Mouse (Mus musculus) left cerebral cortex, postnatal 10 days (tissue): ENCODE results near the gene Gab2. TPM values are rescaled to one million over a fixed set of nuclear protein-coding genes. Genes with fewer than 3 reads are reported as not detected.

Experiments used
- DNase-seq, 2 experiments: peaks; one replicate each; pipeline ENCODE4 v3.0.0; 2021 to 2022; ENCODE audit warnings: low spot score in 2 of 2, mixed read lengths in 1 of 2; ENCODE audit errors: extremely low spot score in 1 of 2
- intact Hi-C: fragments of 180-260 bp; cut with DNase I; formaldehyde crosslinking; loops from one replicate; pipeline ENCODE4 v1.15.1; 2025
- total RNA-seq, 2 experiments: library from RNA; stranded (reverse); gene quantifications; 2 replicates each; pipeline ENCODE4 v1.2.3; 2021

Gab2 gene
- total RNA-seq, 2 experiments from 2014 or later = 21.0 to 23.7 TPM

GRCm38 (mm10) chr7:97305206-97305605 is 223.8 kb downstream of the Gab2 start:
- intact Hi-C loops = no loop called here
- no peak for DNase-seq

DNA sequence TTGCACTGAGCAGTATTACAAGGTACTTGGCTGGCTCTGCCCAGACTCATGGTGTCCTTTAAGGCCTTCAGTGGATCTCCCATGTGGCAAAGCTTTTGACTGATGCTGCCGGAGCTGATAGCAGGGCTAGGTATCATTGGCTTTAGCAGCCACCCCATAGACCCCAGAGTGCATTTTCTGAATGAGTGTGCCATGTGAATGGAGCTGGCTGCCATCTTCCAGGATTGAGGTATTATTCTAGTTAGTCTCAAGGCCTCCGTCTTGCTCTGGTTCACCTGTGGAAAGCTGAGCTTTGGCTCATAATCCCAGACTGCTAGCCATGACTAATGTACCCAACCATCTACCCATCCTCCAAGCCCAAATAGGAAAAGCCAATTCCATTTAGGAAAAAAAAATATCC is 225.4 kb downstream of the Gab2 start:
- DNase-seq = no peak

DNA sequence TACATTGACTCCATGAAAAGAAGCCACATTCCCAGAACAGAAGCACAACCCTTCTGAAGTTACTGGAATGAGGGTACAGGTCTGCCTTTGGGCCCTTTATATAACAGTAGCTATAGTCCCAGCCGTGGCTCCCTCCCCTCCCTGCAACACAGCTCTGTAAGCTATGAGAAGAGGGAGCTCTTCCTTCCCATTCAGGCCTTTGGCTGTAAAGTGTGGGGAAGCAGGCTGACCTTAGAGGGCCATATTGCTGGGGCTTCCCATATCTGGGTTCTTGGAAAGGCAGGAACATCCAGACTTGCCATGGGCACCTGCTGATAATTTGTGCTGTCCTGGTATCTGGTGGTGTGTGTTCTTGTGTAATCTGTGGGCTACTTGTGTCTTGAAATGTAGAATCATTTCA is 226.2 kb downstream of the Gab2 start:
- intact Hi-C loops = no loop called here
- DNase-seq = no peak

More for the DNA sequence above, 225.4 kb downstream of the Gab2 start:
- intact Hi-C loops = no loop called here

GRCm38 (mm10) chr7:97309461-97310340 is 228.3 kb downstream of the Gab2 start:
- intact Hi-C loops = no loop called here
- no peak for DNase-seq

DNA sequence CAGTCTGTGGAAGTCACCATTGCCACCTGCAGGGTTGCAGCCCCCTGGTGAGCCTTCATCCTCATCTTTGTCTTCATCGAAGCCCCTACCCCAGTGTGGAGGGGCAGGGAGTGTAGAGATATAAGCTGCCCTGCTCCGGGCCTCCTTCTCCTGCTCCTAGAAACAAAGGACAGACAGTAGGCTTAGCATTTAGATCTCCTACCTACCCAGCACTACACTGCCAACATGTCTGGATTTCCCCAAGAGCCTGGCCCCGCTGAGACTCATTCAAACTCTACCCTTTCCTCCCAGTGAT is 228.9 kb downstream of the Gab2 start:
- DNase-seq = no peak
- intact Hi-C loops = no loop called here

DNA sequence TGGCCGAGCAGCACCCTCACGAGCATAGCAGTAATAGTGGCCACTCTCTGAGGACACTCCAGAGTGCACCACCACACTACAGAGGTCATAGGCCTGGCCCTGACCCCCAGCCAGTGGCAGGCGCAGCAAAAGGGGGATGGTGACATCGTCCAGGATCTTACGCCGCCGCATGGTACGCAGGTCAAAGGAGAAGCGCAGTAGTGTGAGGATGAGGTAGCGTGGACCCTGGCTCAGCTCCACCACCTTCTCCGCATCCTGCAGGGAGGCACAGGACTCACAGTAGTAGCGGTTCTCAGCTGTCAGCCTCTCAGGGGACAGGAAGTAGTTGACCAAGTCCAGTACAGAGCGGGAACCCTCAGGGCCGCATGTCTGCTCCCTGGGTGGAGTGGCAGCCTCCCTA is 230.2 kb downstream of the Gab2 start:
- intact Hi-C loops = no loop called here
- DNase-seq = no peak

DNA sequence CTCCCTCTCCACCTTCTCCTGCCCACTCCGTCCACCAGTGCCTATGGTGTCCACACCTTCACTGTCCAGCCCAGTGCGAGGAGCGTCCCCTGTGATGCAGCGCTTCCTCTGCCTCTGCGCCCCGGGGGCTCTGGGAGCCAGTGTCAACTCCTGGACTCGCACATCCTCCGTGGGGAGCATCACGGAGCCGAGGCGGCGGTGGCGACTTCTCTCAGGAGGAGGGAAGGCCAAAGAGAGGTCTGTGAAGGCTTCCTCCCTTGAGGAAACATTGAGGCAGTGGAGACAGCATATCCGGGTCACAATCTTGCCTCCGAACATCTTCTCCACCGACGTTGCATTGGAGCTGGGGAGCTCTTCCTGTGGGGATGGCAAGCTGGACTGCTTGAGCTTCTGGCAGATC is 230.8 kb downstream of the Gab2 start:
- no peak for DNase-seq
- intact Hi-C loops = no loop called here

- DNase-seq = peak in 1 of 2 experiments; percentile 14
- intact Hi-C loops = no loop called here
These were observed 231.5 kb downstream of the Gab2 start for GRCm38 (mm10) chr7:97312856-97313255.

DNA sequence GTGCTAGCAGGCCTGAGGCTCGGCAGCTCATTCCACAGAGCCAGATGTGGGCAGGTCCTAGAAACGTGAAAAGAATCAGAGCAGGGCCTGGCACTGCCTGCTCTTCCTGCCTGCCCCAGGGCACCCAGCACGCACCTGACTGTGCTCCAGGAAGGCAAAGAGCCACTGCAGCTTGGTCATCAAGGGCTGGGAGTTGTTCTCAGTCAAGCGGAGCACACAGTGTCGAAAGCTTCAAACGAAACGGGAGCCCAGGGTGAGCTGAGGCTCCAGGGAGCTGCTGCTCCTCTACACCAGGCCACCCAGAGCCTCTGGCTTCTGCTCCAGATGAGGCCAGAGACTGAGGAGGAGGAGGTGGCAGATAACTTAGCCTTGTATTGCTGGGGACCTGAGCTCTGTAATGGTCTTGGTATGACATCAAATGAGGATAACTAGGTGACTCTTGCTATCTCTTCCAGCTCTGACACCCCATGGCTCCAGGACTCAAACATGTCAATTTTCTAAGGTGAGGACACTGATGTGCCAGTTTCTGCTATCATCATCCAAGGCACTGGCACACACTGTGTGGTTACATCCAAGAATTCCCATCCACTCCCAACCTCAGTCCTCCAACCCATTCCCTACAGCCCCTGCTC is 232.1 kb downstream of the Gab2 start:
- intact Hi-C loops = no loop called here
- DNase-seq = peak in 1 of 2 experiments; percentile 13

DNA sequence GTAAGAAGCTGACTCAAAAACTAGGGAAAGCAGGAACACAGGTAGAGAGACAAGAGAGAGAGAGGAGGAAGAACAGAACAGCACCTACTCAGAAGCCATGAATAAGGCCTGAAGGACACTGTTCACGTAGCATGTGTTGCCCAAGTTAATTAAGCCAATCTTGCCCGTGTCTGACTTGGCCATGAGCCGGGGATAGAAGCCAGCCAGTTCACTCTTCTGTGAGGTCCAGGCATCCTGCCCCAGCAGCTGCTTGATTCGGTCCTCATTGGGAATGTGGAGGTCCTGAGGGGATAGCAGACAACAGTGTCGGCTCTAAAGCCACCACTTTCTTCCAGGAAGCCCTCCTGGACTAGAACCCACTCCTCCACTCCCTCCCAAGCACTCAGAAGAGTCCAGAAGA is 233.3 kb downstream of the Gab2 start:
- intact Hi-C loops = no loop called here
- peak in 1 of 2 experiments; percentile 9 for DNase-seq

GRCm38 (mm10) chr7:97315656-97316055 is 234.3 kb downstream of the Gab2 start:
- DNase-seq = peak in 1 of 2 experiments; percentile 8
- intact Hi-C loops = no loop called here

GRCm38 (mm10) chr7:97317706-97318105 is 236.3 kb downstream of the Gab2 start:
- intact Hi-C loops = no loop called here
- peak in 1 of 2 experiments; percentile 7 for DNase-seq

DNA sequence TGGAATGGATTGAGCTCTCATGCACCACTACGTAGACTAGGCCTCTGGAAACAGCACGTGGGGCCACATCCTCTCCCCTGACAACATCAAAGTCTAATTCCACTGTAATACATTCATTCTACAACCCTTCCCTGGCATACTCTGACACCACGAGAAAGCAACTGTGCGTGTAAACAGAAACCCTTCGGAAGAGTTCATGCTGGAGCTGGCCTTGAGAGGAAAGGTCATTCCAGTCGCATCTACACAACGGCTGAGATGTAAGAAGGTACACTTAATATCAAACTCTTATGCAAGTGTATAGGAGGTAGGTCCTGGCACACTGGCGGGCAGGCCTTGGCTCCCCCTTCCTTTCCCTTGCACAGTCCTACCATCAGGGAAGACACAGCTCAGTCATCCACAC is 243.0 kb downstream of the Gab2 start:
- DNase-seq = no peak
- intact Hi-C loops = no loop called here

GRCm38 (mm10) chr7:97325156-97325985 is 244.0 kb downstream of the Gab2 start:
- intact Hi-C loops = no loop called here
- peak in 1 of 2 experiments; percentile 79 for DNase-seq

GRCm38 (mm10) chr7:97327376-97327775 is 246.0 kb downstream of the Gab2 start:
- DNase-seq = no peak
- intact Hi-C loops = no loop called here

DNA sequence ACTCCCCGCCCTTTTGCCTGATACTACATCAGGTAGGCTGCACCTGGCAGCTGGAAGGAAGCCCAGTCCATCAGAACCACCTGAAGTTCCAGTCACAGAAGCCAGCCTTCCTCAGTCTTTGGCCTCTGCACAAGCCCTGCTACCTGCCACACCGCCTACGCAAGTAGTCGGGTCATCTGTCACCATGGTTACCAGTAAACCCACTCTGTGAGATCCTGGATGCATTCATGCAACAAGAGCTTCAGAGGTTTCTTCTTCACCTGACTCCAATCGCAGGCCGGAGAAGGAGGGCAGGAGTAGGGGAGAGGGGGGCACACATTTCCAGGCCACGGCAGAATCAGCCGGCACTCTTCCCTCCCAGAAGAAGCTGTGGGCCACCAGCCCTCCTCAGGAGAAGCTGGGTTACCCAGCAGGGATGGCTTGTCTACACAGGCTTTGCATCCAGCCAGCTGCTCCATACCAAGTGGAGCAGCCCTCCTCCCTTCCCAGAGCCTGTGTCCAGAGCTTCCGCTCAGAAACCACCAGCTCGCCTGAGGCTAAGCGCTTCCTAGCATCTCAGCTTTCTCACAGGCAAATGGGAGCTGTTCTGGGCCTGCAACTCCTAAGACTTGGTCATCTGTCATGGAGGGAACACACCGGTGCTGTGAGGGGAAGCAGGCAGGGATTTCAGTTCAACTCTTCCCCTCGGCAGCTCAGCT is 247.7 kb downstream of the Gab2 start:
- intact Hi-C loops = no loop called here
- no peak for DNase-seq

- DNase-seq = no peak
- intact Hi-C loops = no loop called here
These were observed 248.3 kb downstream of the Gab2 start for GRCm38 (mm10) chr7:97329676-97330075.

DNA sequence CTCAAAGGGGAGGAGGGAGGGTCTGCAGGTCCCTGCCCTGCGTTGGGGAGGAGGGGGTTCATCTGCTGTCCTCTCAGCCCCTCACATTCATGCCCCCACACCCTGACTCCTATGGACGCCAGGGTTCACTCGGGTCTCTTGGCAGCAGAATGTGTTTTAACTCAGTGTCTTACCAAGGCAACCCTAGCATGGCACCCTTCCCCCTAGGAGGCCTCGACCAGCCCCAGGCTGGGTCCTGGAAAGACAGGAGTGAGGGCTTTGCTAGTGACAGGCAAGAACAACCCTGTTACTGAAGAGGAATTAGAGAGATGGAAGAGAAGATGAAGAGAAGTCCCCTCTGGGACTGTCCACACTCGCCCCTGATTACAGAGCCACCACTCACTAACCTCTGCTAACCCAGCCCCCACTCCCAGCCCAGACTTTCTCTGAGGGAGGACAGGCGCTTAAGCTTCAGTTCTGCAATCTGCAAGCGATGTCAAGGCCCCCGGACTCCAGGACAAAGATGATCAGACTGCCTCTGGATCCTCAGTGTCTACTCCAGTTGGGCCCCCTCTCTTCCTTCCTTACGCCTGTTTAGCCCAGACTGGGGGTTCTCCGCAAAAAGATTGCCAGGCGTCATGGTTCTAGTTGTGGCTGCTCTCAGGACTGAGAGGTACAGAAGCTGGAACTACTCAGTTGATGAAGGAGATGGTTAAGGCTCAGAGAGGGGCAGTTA is 249.7 kb downstream of the Gab2 start:
- intact Hi-C loops = no loop called here
- DNase-seq = peak in 1 of 2 experiments; percentile 45
